Mouse (Mus musculus) lung, postnatal 0 days (tissue): Measurements from ENCODE around the gene Creb3l4.

Source experiments
- CTCF ChIP-seq: IDR thresholded peaks from 2 replicates; pipeline ENCODE4 v1.5.1; 2016; ENCODE audit warnings: antibody characterized with exemption, mild to moderate bottlenecking
- EP300 ChIP-seq: IDR thresholded peaks from 2 replicates; pipeline ENCODE4 v1.6.1; 2016; ENCODE audit warnings: antibody characterized with exemption, mild to moderate bottlenecking, control low read depth

GRCm38 (mm10) chr3:90255194-90255565 is 11.9 kb upstream of the Creb3l4 start:
- TF ChIP-seq CTCF (no peak), EP300 (no peak)
